Mouse (Mus musculus) gastrocnemius, postnatal 14 days (tissue): ENCODE data around the gene Coq10a. TPM values are rescaled to one million over a fixed set of nuclear protein-coding genes. Genes with fewer than 3 reads are reported as not detected.

Experiments used
- DNase-seq: peaks from one replicate; pipeline ENCODE4 v3.0.0; 2021; ENCODE audit warnings: mixed read lengths
- intact Hi-C: fragments of 180-260 bp; cut with DNase I; formaldehyde crosslinking; loops from one replicate; pipeline ENCODE4 v1.15.1; 2025; ENCODE audit warnings: low total_unique reads
- microRNA-seq, 2 experiments: library from miRNA; unstranded; fragments of <30 nt; microRNA quantifications; one replicate each; pipeline ENCODE4 v1.2.0; 2021
- total RNA-seq, 2 experiments: library from RNA; stranded (reverse); gene quantifications; 2 replicates each; pipeline ENCODE4 v1.2.3; 2021

The Coq10a gene
- total RNA-seq, 2 experiments from 2014 or later = 257 to 331 TPM

DNA sequence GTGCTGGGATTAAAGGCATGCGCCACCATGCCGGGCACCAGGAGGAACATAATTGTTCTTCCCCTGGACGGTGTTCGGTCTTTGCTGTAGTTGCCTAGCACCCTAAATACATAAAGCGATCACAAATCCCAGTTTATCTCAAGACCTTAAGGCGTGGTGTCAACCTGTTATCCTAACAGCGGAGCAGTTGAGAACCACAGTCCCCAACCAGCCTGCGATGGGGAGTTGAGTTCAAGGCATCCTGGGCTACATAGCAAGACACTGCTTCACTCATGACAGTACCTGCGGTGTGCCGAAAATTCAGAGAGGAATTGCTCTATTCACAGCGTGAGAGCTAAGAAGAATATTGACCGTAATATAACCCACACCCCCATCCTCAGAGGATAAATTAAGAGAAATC is 47.2 kb downstream of the Coq10a start:
- intact Hi-C loops = no loop called here
- no peak for DNase-seq

DNA sequence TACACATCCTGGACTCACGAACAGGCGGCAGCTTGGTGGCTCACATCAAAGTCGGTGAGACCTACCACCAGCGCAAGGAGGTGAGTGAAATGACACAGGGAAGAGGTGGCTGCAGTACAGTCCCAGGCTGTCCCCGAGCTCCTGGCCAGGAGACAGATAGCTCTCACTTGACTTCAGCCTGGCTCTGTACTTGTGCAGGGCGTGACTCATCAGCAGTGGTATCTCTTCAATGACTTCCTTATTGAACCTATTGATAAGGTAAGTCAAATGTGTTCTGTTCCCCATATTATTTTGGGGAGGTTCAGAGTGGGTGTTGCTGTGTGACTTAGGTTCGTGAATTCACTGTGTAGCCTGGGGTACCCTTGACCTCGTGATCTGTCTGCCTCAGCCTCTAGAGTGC is 53.2 kb downstream of the Coq10a start:
- intact Hi-C loops = no loop called here
- DNase-seq = no peak

Small RNA genes lying within 50 kb of the gene (microRNA-seq; reads per million reads assigned to microRNA genes)
- gene Gm25361 (0 reads per million in 2 experiments), gene Gm26308 (0 reads per million in 2 experiments), gene Mir6914 (0 to 0.32 reads per million in 2 experiments), gene Mir6915 (0 to 1.3 reads per million in 2 experiments)

Other genes with a start within 250 kb of the Coq10a start
- gene Rbms2, start 188.7 kb downstream of the Coq10a start, total RNA-seq = 10 to 100 TPM; 55.2 to 57.9 TPM
- gene Gls2, start 174.5 kb downstream of the Coq10a start, total RNA-seq = 1 to 10 TPM in 1 of 2 experiments, under 1 TPM in 1; 0.88 to 1.1 TPM
- gene Spryd4, start 157.2 kb downstream of the Coq10a start, total RNA-seq = 10 to 100 TPM; 39.3 to 40.6 TPM
- not detected for gene Mip, start 143.2 kb downstream of the Coq10a start, total RNA-seq
- gene Timeless, start 136.9 kb downstream of the Coq10a start, total RNA-seq = 1 to 10 TPM; 3.9 to 5.1 TPM
- gene Apon, start 114.9 kb downstream of the Coq10a start, total RNA-seq = not detected
- not detected for gene Apof, start 100.3 kb downstream of the Coq10a start, total RNA-seq
- 1 to 10 TPM; 3.6 to 4.5 TPM for gene Stat2, start 98.4 kb downstream of the Coq10a start, total RNA-seq
- gene Il23a, start 70.2 kb downstream of the Coq10a start, total RNA-seq = not detected
- 1 to 10 TPM; 7.4 to 8.2 TPM for gene Pan2, start 65.7 kb downstream of the Coq10a start, total RNA-seq
- gene Cnpy2, start 46.5 kb downstream of the Coq10a start, total RNA-seq = 10 to 100 TPM; 47.2 to 55.8 TPM
- 100 to 1,000 TPM; 571 to 668 TPM for gene Cs, start 31.3 kb downstream of the Coq10a start, total RNA-seq
- 10 to 100 TPM; 53.7 to 54.8 TPM for gene Ankrd52, start 8.1 kb upstream of the Coq10a start, total RNA-seq
- not detected for gene Slc39a5, start 32.2 kb upstream of the Coq10a start, total RNA-seq
- gene Nabp2, start 42.5 kb upstream of the Coq10a start, total RNA-seq = 10 to 100 TPM; 48.2 to 51.8 TPM
- 10 to 100 TPM; 12.9 to 13.0 TPM for gene Rnf41, start 42.7 kb upstream of the Coq10a start, total RNA-seq
- 10 to 100 TPM; 43.4 to 44.6 TPM for gene Smarcc2, start 90.3 kb upstream of the Coq10a start, total RNA-seq
- gene Myl6, start 125.1 kb upstream of the Coq10a start, total RNA-seq = 100 to 1,000 TPM; 214 to 276 TPM
- gene Myl6b, start 129.7 kb upstream of the Coq10a start, total RNA-seq = 100 to 1,000 TPM in 1 of 2 experiments, 10 to 100 TPM in 1; 54.6 to 180 TPM
- gene Esyt1, start 156.9 kb upstream of the Coq10a start, total RNA-seq = 10 to 100 TPM; 21.6 to 24.0 TPM
- gene Zc3h10, start 178.8 kb upstream of the Coq10a start, total RNA-seq = 1 to 10 TPM; 5.0 to 6.4 TPM
- gene Rpl41, start 180.3 kb upstream of the Coq10a start, total RNA-seq = 1,000 to 10,000 TPM; 1,413 to 1,625 TPM
- gene Pa2g4, start 197.0 kb upstream of the Coq10a start, total RNA-seq = 10 to 100 TPM; 50.2 to 54.0 TPM
- gene Erbb3, start 220.7 kb upstream of the Coq10a start, total RNA-seq = 1 to 10 TPM; 4.8 to 7.2 TPM